Mouse (Mus musculus) liver, embryonic 12.5 days (tissue): Measurements from ENCODE around the gene 2310079G19Rik. TPM values are rescaled to one million over a fixed set of nuclear protein-coding genes. Genes with fewer than 3 reads are reported as not detected.

Experiments used
- ATAC-seq: fragments of 200-750 bp; cut with Nextera tagmentation; 2 replicates; pipeline ENCODE4 v1.8.0; 2017; ENCODE audit warnings: moderate number of reproducible peaks, mild to moderate bottlenecking, moderate library complexity
- H3K27ac ChIP-seq: fragments of 300-500 bp; sonication (generic); 2 replicates; pipeline ENCODE4 v1.5.1; 2016; ENCODE audit warnings: mild to moderate bottlenecking
- H3K27me3 ChIP-seq: fragments of 300-500 bp; sonication (generic); replicated peaks from 2 replicates; pipeline ENCODE4 v1.6.1; 2016; ENCODE audit warnings: mild to moderate bottlenecking, moderate library complexity
- H3K36me3 ChIP-seq: fragments of 300-500 bp; sonication (generic); 2 replicates; pipeline ENCODE4 v1.6.1; 2016; ENCODE audit warnings: mild to moderate bottlenecking, moderate library complexity
- H3K4me1 ChIP-seq: fragments of 300-500 bp; sonication (generic); 2 replicates; pipeline ENCODE4 v1.6.1; 2016
- H3K4me2 ChIP-seq: fragments of 300-500 bp; sonication (generic); 2 replicates; pipeline ENCODE4 v1.6.1; 2016; ENCODE audit warnings: mild to moderate bottlenecking, moderate library complexity
- H3K4me3 ChIP-seq: fragments of 300-500 bp; sonication (generic); 2 replicates; pipeline ENCODE4 v1.5.1; 2016; ENCODE audit warnings: mild to moderate bottlenecking, moderate library complexity
- H3K9ac ChIP-seq: fragments of 300-500 bp; sonication (generic); 2 replicates; pipeline ENCODE4 v1.6.1; 2016; ENCODE audit warnings: mild to moderate bottlenecking, moderate library complexity
- H3K9me3 ChIP-seq: fragments of 300-500 bp; sonication (generic); replicated peaks from 2 replicates; pipeline ENCODE4 v1.6.1; 2016; ENCODE audit warnings: mild to moderate bottlenecking, moderate library complexity
- WGBS: fragments of 180-500 bp; shearing (Covaris S2); methylation state at CpG from one replicate; pipeline ENCODE4 v1.1.7; 2016; ENCODE audit not compliant: insufficient replicate concordance; 5-methylcytosine and 5-hydroxymethylcytosine counted together
- polyA plus RNA-seq: library from polyadenylated mRNA; unstranded; fragments of >200 nt; fragmentation: Nextera tagmentation; extraction: Ambion mirVana; gene quantifications from 2 replicates; pipeline ENCODE4 v1.2.1, GENCODE M21; 2016

The 2310079G19Rik gene
- not detected in 2 replicates for polyA plus RNA-seq

GRCm38 (mm10) chr16:88627566-88627965 is at the start of gene 2310079G19Rik:
TSS of gene 2310079G19Rik (minus strand) at chr16:88627666.
- H3K9ac ChIP-seq: no peak within 1 kb of the TSS
- no peak for ATAC-seq
- H3K36me3 ChIP-seq: no peaks in the 10 kb centered on the region
- no peak within 1 kb of the TSS for H3K4me3 ChIP-seq
- H3K9me3 ChIP-seq: no peaks in the 10 kb centered on the region
- H3K4me1 ChIP-seq: no peaks in the 10 kb centered on the region
- H3K4me2 ChIP-seq: no peak within 1 kb of the TSS
- 75% methylated on average over 4 of the region's 4 CpGs for WGBS
- H3K27me3 ChIP-seq: no peaks in the 10 kb centered on the region
- no peak within 1 kb of the TSS for H3K27ac ChIP-seq

- no peak for ATAC-seq
- no peak within 1 kb of the TSS for H3K27ac ChIP-seq
- no peaks in the 10 kb centered on the region for H3K4me1 ChIP-seq
- H3K4me2 ChIP-seq: no peak within 1 kb of the TSS
- H3K4me3 ChIP-seq: no peak within 1 kb of the TSS
- WGBS: 76% methylated on average over 4 of the region's 4 CpGs
- H3K9ac ChIP-seq: no peak within 1 kb of the TSS
- H3K27me3 ChIP-seq: no peaks in the 10 kb centered on the region
- no peaks in the 10 kb centered on the region for H3K9me3 ChIP-seq
- H3K36me3 ChIP-seq: no peaks in the 10 kb centered on the region
Measured at GRCm38 (mm10) chr16:88671571-88671970, 44.1 kb upstream of the 2310079G19Rik start, which contains the start of gene Krtap27-1. TSS of gene Krtap27-1 (minus strand) at chr16:88671671.

GRCm38 (mm10) chr16:88657426-88657825 is 30.0 kb upstream of the 2310079G19Rik start:
- Histone ChIP-seq H3K4me3 (no peak overlapping the region), H3K27ac (no peak overlapping the region), H3K9me3 (no peaks in the 10 kb centered on the region), H3K36me3 (no peaks in the 10 kb centered on the region), H3K27me3 (no peaks in the 10 kb centered on the region), H3K4me2 (no peak overlapping the region), H3K9ac (no peak overlapping the region), H3K4me1 (no peaks in the 10 kb centered on the region)
- ATAC-seq: no peak
- 30% methylated on average over 1 of the region's 1 CpGs for WGBS

- Histone ChIP-seq H3K9me3 (no peaks in the 10 kb centered on the region), H3K27ac (no peak overlapping the region), H3K4me1 (no peaks in the 10 kb centered on the region), H3K9ac (no peak overlapping the region), H3K27me3 (no peaks in the 10 kb centered on the region), H3K4me2 (no peak overlapping the region), H3K4me3 (no peak overlapping the region), H3K36me3 (no peaks in the 10 kb centered on the region)
- 40% methylated on average over 2 of the region's 2 CpGs for WGBS
- ATAC-seq: no peak
Measured at GRCm38 (mm10) chr16:88651952-88652351, 24.5 kb upstream of the 2310079G19Rik start.

- no peak overlapping the region for H3K27ac ChIP-seq
- no peaks in the 10 kb centered on the region for H3K27me3 ChIP-seq
- WGBS: 60% methylated on average over 1 of the region's 1 CpGs
- no peak overlapping the region for H3K4me2 ChIP-seq
- ATAC-seq: no peak
- no peak overlapping the region for H3K4me3 ChIP-seq
- H3K4me1 ChIP-seq: no peaks in the 10 kb centered on the region
- no peaks in the 10 kb centered on the region for H3K9me3 ChIP-seq
- no peak overlapping the region for H3K9ac ChIP-seq
- no peaks in the 10 kb centered on the region for H3K36me3 ChIP-seq
Measured at GRCm38 (mm10) chr16:88651082-88651481, 23.6 kb upstream of the 2310079G19Rik start.

GRCm38 (mm10) chr16:88647358-88647846 is 19.9 kb upstream of the 2310079G19Rik start, which contains the start of gene Krtap26-1:
TSS of gene Krtap26-1 (minus strand) at chr16:88647796.
- H3K4me1 ChIP-seq: no peaks in the 10 kb centered on the region
- no peak within 1 kb of the TSS for H3K27ac ChIP-seq
- H3K27me3 ChIP-seq: no peaks in the 10 kb centered on the region
- no peak for ATAC-seq
- no peak within 1 kb of the TSS for H3K4me3 ChIP-seq
- no peaks in the 10 kb centered on the region for H3K36me3 ChIP-seq
- 77% methylated on average over 10 of the region's 10 CpGs for WGBS
- H3K9me3 ChIP-seq: no peaks in the 10 kb centered on the region
- no peak within 1 kb of the TSS for H3K9ac ChIP-seq
- no peak within 1 kb of the TSS for H3K4me2 ChIP-seq

GRCm38 (mm10) chr16:88646366-88647111 is 19.1 kb upstream of the 2310079G19Rik start:
- Histone ChIP-seq H3K27me3 (no peaks in the 10 kb centered on the region), H3K4me1 (no peaks in the 10 kb centered on the region), H3K9me3 (no peaks in the 10 kb centered on the region), H3K4me2 (no peak overlapping the region), H3K27ac (no peak overlapping the region), H3K9ac (no peak overlapping the region), H3K4me3 (no peak overlapping the region), H3K36me3 (no peaks in the 10 kb centered on the region)
- WGBS: 77% methylated on average over 8 of the region's 8 CpGs
- ATAC-seq: no peak

- WGBS: 80% methylated on average over 3 of the region's 3 CpGs
- no peaks in the 10 kb centered on the region for H3K36me3 ChIP-seq
- H3K4me2 ChIP-seq: no peak overlapping the region
- H3K4me1 ChIP-seq: no peaks in the 10 kb centered on the region
- no peak overlapping the region for H3K4me3 ChIP-seq
- H3K9ac ChIP-seq: no peak overlapping the region
- no peaks in the 10 kb centered on the region for H3K9me3 ChIP-seq
- no peak overlapping the region for H3K27ac ChIP-seq
- no peaks in the 10 kb centered on the region for H3K27me3 ChIP-seq
- ATAC-seq: no peak
Measured at GRCm38 (mm10) chr16:88640053-88640452, 12.6 kb upstream of the 2310079G19Rik start.

GRCm38 (mm10) chr16:88635142-88635541 is 7.7 kb upstream of the 2310079G19Rik start:
- WGBS: 62% methylated on average over 4 of the region's 4 CpGs
- H3K9me3 ChIP-seq: no peaks in the 10 kb centered on the region
- H3K27ac ChIP-seq: no peak overlapping the region
- no peak overlapping the region for H3K4me2 ChIP-seq
- H3K27me3 ChIP-seq: no peaks in the 10 kb centered on the region
- no peaks in the 10 kb centered on the region for H3K4me1 ChIP-seq
- H3K36me3 ChIP-seq: no peaks in the 10 kb centered on the region
- H3K9ac ChIP-seq: no peak overlapping the region
- ATAC-seq: no peak
- H3K4me3 ChIP-seq: no peak overlapping the region

- no peak overlapping the region for H3K4me3 ChIP-seq
- no peak overlapping the region for H3K27ac ChIP-seq
- H3K36me3 ChIP-seq: no peaks in the 10 kb centered on the region
- H3K27me3 ChIP-seq: no peaks in the 10 kb centered on the region
- H3K4me1 ChIP-seq: no peaks in the 10 kb centered on the region
- H3K9ac ChIP-seq: no peak overlapping the region
- no peak overlapping the region for H3K4me2 ChIP-seq
- WGBS: 63% methylated on average over 4 of the region's 4 CpGs
- no peak for ATAC-seq
- no peaks in the 10 kb centered on the region for H3K9me3 ChIP-seq
Measured at GRCm38 (mm10) chr16:88631474-88631873, 4.0 kb upstream of the 2310079G19Rik start.

GRCm38 (mm10) chr16:88612712-88613111 is 14.8 kb downstream of the 2310079G19Rik start:
- Histone ChIP-seq H3K27me3 (no peaks in the 10 kb centered on the region), H3K9ac (no peak overlapping the region), H3K27ac (no peak overlapping the region), H3K36me3 (no peaks in the 10 kb centered on the region), H3K9me3 (no peaks in the 10 kb centered on the region), H3K4me1 (no peaks in the 10 kb centered on the region), H3K4me2 (no peak overlapping the region), H3K4me3 (no peak overlapping the region)
- WGBS: 71% methylated on average over 4 of the region's 4 CpGs
- ATAC-seq: no peak

GRCm38 (mm10) chr16:88611922-88612321 is 15.5 kb downstream of the 2310079G19Rik start, which contains the start of gene Krtap24-1:
TSS of gene Krtap24-1 (minus strand) at chr16:88612279.
- Histone ChIP-seq H3K4me3 (no peak within 1 kb of the TSS), H3K9me3 (no peaks in the 10 kb centered on the region), H3K27ac (no peak within 1 kb of the TSS), H3K4me2 (no peak within 1 kb of the TSS), H3K4me1 (no peaks in the 10 kb centered on the region), H3K9ac (no peak within 1 kb of the TSS), H3K27me3 (no peaks in the 10 kb centered on the region), H3K36me3 (no peaks in the 10 kb centered on the region)
- WGBS: 84% methylated on average over 8 of the region's 8 CpGs
- ATAC-seq: no peak
